Mouse (Mus musculus): ENCODE results near the gene Drg2. TPM values are rescaled to one million over a fixed set of nuclear protein-coding genes. Genes with fewer than 3 reads are reported as not detected.
A peak's percentile ranks its signal among the peaks of the same experiment; 100 is the strongest.
"Not testable (repeated sequence)": the region's sequence is repeated elsewhere in the genome, so short reads cannot be mapped to it uniquely, and the experiment has no call there.

Gene Drg2
- total RNA-seq, 2 experiments from 2014 or later = 71.7 to 73.3 TPM

GRCm38 (mm10) chr11:60427628-60428027 lies 26.8 kb upstream of the Drg2 start:
- DNase-seq (ENCODE audit: extremely low spot score in 1 of 2, low spot score in 2 of 2) = no peak
- no peak for TF ChIP-seq CTCF (IDR thresholded peaks at IDR 0.05)
- no peak overlapping the region for H3K27ac ChIP-seq
- H3K4me3 ChIP-seq = no peak overlapping the region
- intact Hi-C loops (cut with DNase I) = no loop called here

DNA sequence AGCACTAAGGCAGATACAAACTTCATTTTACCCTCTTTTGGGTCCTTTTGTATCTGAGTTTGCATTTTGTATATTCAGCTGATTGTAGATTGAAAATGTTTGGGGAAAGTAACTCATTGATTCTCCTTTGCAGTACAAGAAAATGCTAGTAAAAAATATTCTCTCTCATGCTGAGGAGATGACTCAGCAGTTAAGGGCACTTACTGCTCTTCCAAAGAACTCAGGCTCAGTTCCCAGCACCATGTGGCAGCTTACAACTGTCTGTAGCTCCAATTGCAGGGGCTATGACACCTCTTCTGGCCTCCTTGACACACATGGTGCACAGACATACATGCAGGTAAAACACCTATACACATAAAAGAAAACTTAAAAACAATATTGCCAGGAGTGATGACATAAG lies 20.9 kb upstream of the Drg2 start:
- intact Hi-C loops (cut with DNase I) = no loop called here
- DNase-seq (ENCODE audit: extremely low spot score in 1 of 2, low spot score in 2 of 2) = no peak

DNA sequence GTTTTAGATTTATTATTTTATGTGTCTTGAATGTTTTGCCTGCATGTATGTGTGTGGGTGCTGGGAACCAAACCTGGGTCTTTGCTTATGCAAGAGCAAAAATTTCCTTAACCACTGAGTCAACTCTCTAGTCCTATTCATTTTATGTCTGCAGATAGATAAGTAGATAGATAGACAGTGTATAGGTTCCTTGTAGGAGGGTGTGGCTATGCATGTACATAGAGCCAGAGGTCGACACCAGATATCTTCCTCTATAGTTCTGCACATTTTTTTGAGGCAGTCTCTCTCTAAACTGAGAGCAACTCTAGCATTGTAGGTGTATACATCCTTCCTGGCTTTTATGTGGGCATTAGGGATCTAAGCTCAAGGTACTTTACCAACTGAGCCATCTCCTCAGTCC lies 19.3 kb upstream of the Drg2 start:
- intact Hi-C loops (cut with DNase I) = no loop called here
- no peak for DNase-seq (ENCODE audit: extremely low spot score in 1 of 2, low spot score in 2 of 2)
- Histone ChIP-seq H3K27ac (no peak overlapping the region), H3K4me3 (no peak overlapping the region)
- no peak for TF ChIP-seq CTCF (IDR thresholded peaks at IDR 0.05)

More for the DNA sequence above, 20.9 kb upstream of the Drg2 start:
- Histone ChIP-seq H3K4me3 (no peak overlapping the region), H3K27ac (no peak overlapping the region)
- TF ChIP-seq CTCF (IDR thresholded peaks at IDR 0.05) = no peak

DNA sequence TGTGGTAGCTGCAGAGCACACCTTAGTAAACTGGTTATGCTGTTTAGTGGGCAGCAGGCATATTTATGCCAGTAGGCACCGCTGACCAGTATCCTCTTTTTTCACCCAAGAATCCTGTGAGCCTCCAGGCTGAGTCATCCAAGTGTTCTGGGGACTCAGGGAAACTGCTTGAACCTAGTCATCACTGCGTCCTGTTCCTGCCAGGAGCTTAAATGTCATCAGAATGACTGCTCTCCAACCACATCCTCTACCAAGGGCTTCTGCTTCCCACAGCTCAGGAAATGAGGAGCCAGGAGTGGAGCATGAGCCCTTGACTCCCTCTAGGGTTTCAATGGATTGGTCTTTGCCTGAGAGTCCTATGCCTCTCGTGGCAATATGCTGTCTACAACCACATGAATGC lies 17.8 kb upstream of the Drg2 start:
- DNase-seq (ENCODE audit: extremely low spot score in 1 of 2, low spot score in 2 of 2) = no peak
- Histone ChIP-seq H3K4me3 (no peak overlapping the region), H3K27ac (no peak overlapping the region)
- intact Hi-C loops (cut with DNase I) = no loop called here
- TF ChIP-seq CTCF (IDR thresholded peaks at IDR 0.05) = no peak

DNA sequence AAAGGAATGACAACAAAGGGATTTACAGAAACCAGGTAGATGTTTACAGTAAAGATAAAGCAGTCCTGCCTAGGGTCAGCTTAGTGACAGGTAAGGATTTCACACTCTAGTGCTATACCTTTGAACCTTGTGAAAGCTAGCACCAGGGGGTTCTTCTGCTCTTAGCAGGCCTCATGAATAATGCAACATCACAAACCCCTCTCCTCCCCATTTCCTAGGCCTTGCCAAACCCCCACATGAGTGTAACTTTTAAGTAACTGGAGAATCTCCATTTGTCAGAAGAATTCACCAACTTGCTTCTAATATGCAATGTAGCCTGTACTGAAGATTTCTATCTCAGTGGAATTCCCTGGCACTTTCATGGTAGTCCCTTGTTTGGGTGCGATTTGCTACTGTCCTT lies 14.8 kb upstream of the Drg2 start:
- H3K4me3 ChIP-seq; intact Hi-C loops (cut with DNase I); H3K27ac ChIP-seq; DNase-seq (ENCODE audit: extremely low spot score in 1 of 2, low spot score in 2 of 2): not testable (repeated sequence)

DNA sequence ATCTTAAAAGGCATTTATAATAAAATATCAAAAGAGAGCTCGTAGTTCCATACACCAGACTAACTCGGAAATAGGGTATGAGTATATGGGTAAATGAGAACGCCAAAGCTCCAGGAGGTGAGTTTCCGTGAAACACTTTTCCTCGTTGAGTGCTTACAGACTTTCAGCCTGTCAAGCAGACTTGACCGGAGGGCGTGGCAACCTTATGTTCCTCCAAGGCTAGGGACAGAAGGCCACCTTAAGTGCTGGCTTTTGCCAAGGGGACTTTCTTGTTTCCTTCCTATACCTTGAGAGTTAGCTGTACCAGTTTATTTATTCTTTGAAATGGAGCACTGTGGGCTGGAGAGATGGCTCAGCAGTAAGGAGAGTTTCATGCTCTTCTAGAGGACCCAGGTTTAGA lies 14.2 kb upstream of the Drg2 start:
- no peak for TF ChIP-seq CTCF (IDR thresholded peaks at IDR 0.05)
- no peak overlapping the region for H3K27ac ChIP-seq
- intact Hi-C loops (cut with DNase I) = no loop called here
- no peak overlapping the region for H3K4me3 ChIP-seq
- DNase-seq (ENCODE audit: extremely low spot score in 1 of 2, low spot score in 2 of 2) = no peak

DNA sequence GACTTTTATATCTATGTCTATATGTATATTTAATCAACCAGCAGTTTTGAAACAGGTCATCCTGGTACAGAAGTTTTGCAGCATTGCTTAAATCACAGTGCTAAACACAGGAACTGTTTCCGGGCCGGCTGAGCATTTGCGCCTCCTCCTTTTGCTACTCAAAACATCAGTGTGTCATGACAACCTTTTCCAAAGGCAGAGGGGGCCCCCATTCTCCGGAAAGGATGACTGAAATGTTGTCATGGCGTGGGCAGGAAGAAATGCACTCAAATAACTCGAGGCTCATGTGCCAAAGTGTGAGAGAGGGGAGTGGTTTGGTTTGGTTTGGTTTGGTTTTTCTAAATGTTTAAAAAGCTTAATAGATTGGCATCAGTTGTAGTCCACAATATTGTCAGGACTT lies 11.5 kb upstream of the Drg2 start:
- Histone ChIP-seq H3K4me3 (no peak overlapping the region), H3K27ac (no peak overlapping the region)
- intact Hi-C loops (cut with DNase I) = no loop called here
- DNase-seq (ENCODE audit: extremely low spot score in 1 of 2, low spot score in 2 of 2) = no peak
- no peak for TF ChIP-seq CTCF (IDR thresholded peaks at IDR 0.05)

DNA sequence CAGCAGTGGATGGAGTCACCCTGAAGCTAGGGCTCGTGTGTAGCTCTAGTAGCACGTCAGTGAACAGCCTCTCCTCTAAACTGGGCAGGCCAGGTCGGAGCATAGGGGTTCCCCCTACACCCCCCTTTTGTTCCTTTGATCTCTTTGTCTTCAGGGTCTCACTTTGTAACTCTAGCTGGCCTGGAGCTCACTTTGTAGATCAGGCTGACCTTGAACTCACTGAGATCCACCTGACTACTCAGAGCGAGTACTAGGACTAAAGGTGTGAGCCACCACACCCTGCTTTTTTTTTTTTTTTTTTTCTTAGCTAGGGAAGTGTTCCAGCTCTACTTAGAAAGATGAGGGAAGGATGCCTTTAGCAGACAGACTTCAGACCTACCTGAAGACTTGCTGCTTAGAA lies 10.4 kb upstream of the Drg2 start:
- DNase-seq (ENCODE audit: extremely low spot score in 1 of 2, low spot score in 2 of 2) = no peak
- Histone ChIP-seq H3K27ac (no peak overlapping the region), H3K4me3 (no peak overlapping the region)
- intact Hi-C loops (cut with DNase I) = no loop called here
- no peak for TF ChIP-seq CTCF (IDR thresholded peaks at IDR 0.05)

GRCm38 (mm10) chr11:60454745-60455087 lies 325 bp downstream of the Drg2 start:
- no peak for TF ChIP-seq CTCF (IDR thresholded peaks at IDR 0.05)
- H3K4me3 ChIP-seq = peak overlapping the region; percentile 72
- H3K27ac ChIP-seq = peak overlapping the region; percentile 73
- no peak for DNase-seq (ENCODE audit: extremely low spot score in 1 of 2, low spot score in 2 of 2)
- intact Hi-C loops (cut with DNase I) = loop anchor here (5.0 kb wide), 1 partner anchor 83 kb away; the partner anchor contains the start of gene Alkbh5

GRCm38 (mm10) chr11:60457973-60458372 lies 3.6 kb downstream of the Drg2 start:
- no peak for DNase-seq (ENCODE audit: extremely low spot score in 1 of 2, low spot score in 2 of 2)
- H3K27ac ChIP-seq = no peak overlapping the region
- no peak; the same call in none of the 2 replicates for TF ChIP-seq CTCF (IDR thresholded peaks at IDR 0.05)
- H3K4me3 ChIP-seq = no peak overlapping the region
- intact Hi-C loops (cut with DNase I) = loop anchor here (5.0 kb wide), 1 partner anchor 79 kb away; the partner anchor contains the start of gene Alkbh5

GRCm38 (mm10) chr11:60465943-60466380 lies 11.6 kb downstream of the Drg2 start:
- TF ChIP-seq CTCF (IDR thresholded peaks at IDR 0.05) = peak; percentile 64
- intact Hi-C loops (cut with DNase I) = no loop called here
- no peak overlapping the region for H3K4me3 ChIP-seq
- DNase-seq (ENCODE audit: extremely low spot score in 1 of 2, low spot score in 2 of 2) = peak in 1 of 2 experiments; percentile 25
- H3K27ac ChIP-seq = no peak overlapping the region

GRCm38 (mm10) chr11:60469039-60469438 lies 14.6 kb downstream of the Drg2 start, which contains the start of gene Myo15:
Gene Myo15, plus strand, starts transcription at chr11:60469339.
- intact Hi-C loops (cut with DNase I) = no loop called here
- Histone ChIP-seq H3K27ac (no peak within 1 kb of the TSS), H3K4me3 (no peak within 1 kb of the TSS)
- no peak for TF ChIP-seq CTCF (IDR thresholded peaks at IDR 0.05)
- DNase-seq (ENCODE audit: extremely low spot score in 1 of 2, low spot score in 2 of 2) = no peak

- TF ChIP-seq CTCF (IDR thresholded peaks at IDR 0.05) = no peak
- intact Hi-C loops (cut with DNase I) = no loop called here
- no peak for DNase-seq (ENCODE audit: extremely low spot score in 1 of 2, low spot score in 2 of 2)
- Histone ChIP-seq H3K4me3 (no peak overlapping the region), H3K27ac (no peak overlapping the region)
Measured at GRCm38 (mm10) chr11:60470743-60471142, 16.4 kb downstream of the Drg2 start.
